Mouse (Mus musculus) CH12.LX (cell line): ENCODE measurements around the gene Smg7. TPM values are rescaled to one million over a fixed set of nuclear protein-coding genes. Genes with fewer than 3 reads are reported as not detected.
A peak's percentile ranks its signal among the peaks of the same experiment; 100 is the strongest.

Experiments used
- DNase-seq: peaks from one replicate; pipeline ENCODE4 v3.0.0-alpha.2; 2013; ENCODE audit errors: extremely low read depth
- H3K27ac ChIP-seq: 2 replicates; pipeline ENCODE4 v1.5.1; 2012; ENCODE audit warnings: low read depth, mild to moderate bottlenecking, control low read depth, moderate library complexity; ENCODE audit not compliant: insufficient read depth
- H3K27me3 ChIP-seq: replicated peaks from 2 replicates; pipeline ENCODE3; 2012; ENCODE audit warnings: inconsistent platforms
- H3K36me3 ChIP-seq, 2 experiments: replicated peaks in 1 of 2; 2 replicates each; pipeline versions ENCODE3 to v1.6.1; 2012; ENCODE audit warnings: inconsistent platforms in 1 of 2, low read length in 1 of 2, mild to moderate bottlenecking in 1 of 2, mixed read lengths in 1 of 2, moderate library complexity in 1 of 2; ENCODE audit not compliant: control insufficient read depth in 1 of 2, insufficient read depth in 1 of 2
- H3K4me1 ChIP-seq, 2 experiments: 2 replicates each; pipeline ENCODE4 v1.6.1; 2012; ENCODE audit warnings: inconsistent platforms in 1 of 2, moderate library complexity in 1 of 2; ENCODE audit not compliant: insufficient read depth in 2 of 2, control insufficient read depth in 1 of 2
- H3K4me2 ChIP-seq: 2 replicates; pipeline ENCODE4 v1.6.1; 2012; ENCODE audit warnings: low read depth, mild to moderate bottlenecking, control low read depth; ENCODE audit not compliant: poor library complexity, insufficient read depth, severe bottlenecking
- H3K4me3 ChIP-seq, 3 experiments: fragments of 150-350 bp in 1 of 3; sonication (generic) in 1 of 3; replicated peaks in 1 of 3; 2 replicates each; pipeline versions ENCODE3 to v1.5.1; 2011 to 2012; ENCODE audit warnings: low read depth in 2 of 3, low read length in 2 of 3, mild to moderate bottlenecking in 2 of 3, moderate library complexity in 2 of 3, control low read depth in 1 of 3, improper control_type of control experiment in 1 of 3, inconsistent platforms in 1 of 3, mixed read lengths in 1 of 3; ENCODE audit not compliant: poor library complexity in 1 of 3
- H3K79me2 ChIP-seq: replicated peaks from 2 replicates; pipeline ENCODE4 v1.6.1; 2012; ENCODE audit warnings: mild to moderate bottlenecking, moderate library complexity; ENCODE audit not compliant: control insufficient read depth, poor library complexity, insufficient read depth, severe bottlenecking; ENCODE audit errors: extremely low read depth
- H3K9ac ChIP-seq: 2 replicates; pipeline ENCODE4 v1.6.1; 2012; ENCODE audit warnings: low read depth, mild to moderate bottlenecking, control low read depth, moderate library complexity; ENCODE audit not compliant: insufficient read depth
- H3K9me3 ChIP-seq: replicated peaks from 2 replicates; pipeline ENCODE3; 2012; ENCODE audit warnings: low read length, inconsistent platforms, mixed read lengths
- BHLHE40 ChIP-seq: IDR thresholded peaks from 2 replicates; pipeline ENCODE4 v1.6.1; 2011; ENCODE audit warnings: mild to moderate bottlenecking, low read depth, low read length, improper control_type of control experiment
- CHD2 ChIP-seq: IDR thresholded peaks from 2 replicates; pipeline ENCODE4 v1.6.1; 2011; ENCODE audit warnings: low read length, improper control_type of control experiment
- CTCF ChIP-seq, 2 experiments: IDR thresholded peaks in 1 of 2; conservative IDR thresholded peaks in 1 of 2; 2 replicates each; pipeline ENCODE4 v1.5.1; 2011 to 2012; ENCODE audit warnings: low read depth in 2 of 2, low read length in 2 of 2, improper control_type of control experiment in 1 of 2, inconsistent platforms in 1 of 2, mild to moderate bottlenecking in 1 of 2, moderate library complexity in 1 of 2
- E2F4 ChIP-seq: IDR thresholded peaks from 2 replicates; pipeline ENCODE4 v1.6.1; 2011; ENCODE audit warnings: low read depth, low read length, improper control_type of control experiment; ENCODE audit not compliant: insufficient replicate concordance
- ELF1 ChIP-seq: IDR thresholded peaks from 2 replicates; pipeline ENCODE4 v1.6.1; 2014; ENCODE audit warnings: low read depth, mild to moderate bottlenecking, inconsistent platforms, low read length, improper control_type of control experiment
- EP300 ChIP-seq: IDR thresholded peaks from 2 replicates; pipeline ENCODE4 v1.6.1; 2011; ENCODE audit warnings: low read length, improper control_type of control experiment
- ETS1 ChIP-seq: conservative IDR thresholded peaks from 2 replicates; pipeline ENCODE4 v1.6.1; 2012; ENCODE audit warnings: low read depth, mild to moderate bottlenecking, inconsistent platforms, low read length, improper control_type of control experiment, moderate library complexity
- GABPA ChIP-seq: IDR thresholded peaks from 2 replicates; pipeline ENCODE4 v1.6.1; 2012; ENCODE audit warnings: low read depth, low read length, improper control_type of control experiment, inconsistent platforms; ENCODE audit not compliant: insufficient replicate concordance
- HCFC1 ChIP-seq: IDR thresholded peaks from 2 replicates; pipeline ENCODE4 v1.6.1; 2012; ENCODE audit warnings: low read depth, mild to moderate bottlenecking, inconsistent platforms, low read length, improper control_type of control experiment
- IRF4 ChIP-seq: IDR thresholded peaks from 2 replicates; pipeline ENCODE4 v1.6.1; 2014; ENCODE audit warnings: low read depth, mild to moderate bottlenecking, inconsistent platforms, low read length, improper control_type of control experiment
- JUN ChIP-seq: IDR thresholded peaks from 2 replicates; pipeline ENCODE4 v1.6.1; 2011; ENCODE audit warnings: low read depth, mild to moderate bottlenecking, low read length, improper control_type of control experiment, moderate library complexity; ENCODE audit not compliant: insufficient read depth
- JUND ChIP-seq: conservative IDR thresholded peaks from 2 replicates; pipeline ENCODE4 v1.6.1; 2011; ENCODE audit warnings: low read depth, low read length, improper control_type of control experiment
- KAT2A ChIP-seq: IDR thresholded peaks from 2 replicates; pipeline ENCODE4 v1.6.1; 2012; ENCODE audit warnings: low read length, improper control_type of control experiment, inconsistent platforms; ENCODE audit not compliant: insufficient replicate concordance
- MAFK ChIP-seq: IDR thresholded peaks from 2 replicates; pipeline ENCODE4 v1.6.1; 2011; ENCODE audit warnings: low read length, improper control_type of control experiment; ENCODE audit not compliant: insufficient replicate concordance
- MAX ChIP-seq: IDR thresholded peaks from 2 replicates; pipeline ENCODE4 v1.6.1; 2011; ENCODE audit warnings: low read length, improper control_type of control experiment
- MAZ ChIP-seq: IDR thresholded peaks from 2 replicates; pipeline ENCODE4 v1.6.1; 2012; ENCODE audit warnings: low read depth, mild to moderate bottlenecking, inconsistent platforms, low read length, improper control_type of control experiment, moderate library complexity
- MEF2A ChIP-seq: IDR thresholded peaks from 2 replicates; pipeline ENCODE4 v1.6.1; 2014; ENCODE audit warnings: low read depth, mild to moderate bottlenecking, inconsistent platforms, low read length, improper control_type of control experiment, borderline replicate concordance
- MXI1 ChIP-seq: IDR thresholded peaks from 2 replicates; pipeline ENCODE4 v1.6.1; 2011; ENCODE audit warnings: mild to moderate bottlenecking, low read depth, low read length, improper control_type of control experiment
- MYC ChIP-seq: IDR thresholded peaks from 2 replicates; pipeline ENCODE4 v1.6.1; 2011; ENCODE audit warnings: low read depth, mild to moderate bottlenecking, improper control_type of control experiment, low read length
- NELFE ChIP-seq: IDR thresholded peaks from 2 replicates; pipeline ENCODE4 v1.6.1; 2011; ENCODE audit warnings: low read depth, low read length, improper control_type of control experiment
- NRF1 ChIP-seq: IDR thresholded peaks from 2 replicates; pipeline ENCODE4 v1.6.1; 2014; ENCODE audit warnings: low read depth, mild to moderate bottlenecking, inconsistent platforms, low read length, improper control_type of control experiment, moderate library complexity
- PAX5 ChIP-seq: IDR thresholded peaks from 2 replicates; pipeline ENCODE4 v1.6.1; 2012; ENCODE audit warnings: low read length, inconsistent platforms, mixed read lengths
- POLR2A ChIP-seq: IDR thresholded peaks from 2 replicates; pipeline ENCODE4 v1.6.1; 2011; ENCODE audit warnings: low read depth, mild to moderate bottlenecking, improper control_type of control experiment, low read length
- POLR2AphosphoS2 ChIP-seq: IDR thresholded peaks from 2 replicates; pipeline ENCODE4 v1.6.1; 2011; ENCODE audit warnings: low read depth, low read length, improper control_type of control experiment
- RCOR1 ChIP-seq: conservative IDR thresholded peaks from 2 replicates; pipeline ENCODE4 v1.6.1; 2012; ENCODE audit warnings: low read depth, mild to moderate bottlenecking, inconsistent platforms, low read length, improper control_type of control experiment
- SIN3A ChIP-seq: IDR thresholded peaks from 2 replicates; pipeline ENCODE4 v1.6.1; 2012; ENCODE audit warnings: low read length, improper control_type of control experiment, inconsistent platforms
- TBP ChIP-seq: conservative IDR thresholded peaks from 2 replicates; pipeline ENCODE4 v1.6.1; 2011; ENCODE audit warnings: low read depth, low read length, improper control_type of control experiment
- UBTF ChIP-seq: IDR thresholded peaks from 2 replicates; pipeline ENCODE4 v1.6.1; 2012; ENCODE audit warnings: low read depth, mild to moderate bottlenecking, inconsistent platforms, low read length, improper control_type of control experiment, moderate library complexity
- USF2 ChIP-seq: conservative IDR thresholded peaks from 2 replicates; pipeline ENCODE4 v1.6.1; 2011; ENCODE audit warnings: low read depth, low read length, improper control_type of control experiment
- ZKSCAN1 ChIP-seq: IDR thresholded peaks from 2 replicates; pipeline ENCODE4 v1.6.1; 2012; ENCODE audit warnings: low read depth, inconsistent platforms, low read length, improper control_type of control experiment, borderline replicate concordance
- ZMIZ1 ChIP-seq: IDR thresholded peaks from 2 replicates; pipeline ENCODE4 v1.6.1; 2012; ENCODE audit warnings: low read depth, mild to moderate bottlenecking, inconsistent platforms, low read length, improper control_type of control experiment
- ZNF384 ChIP-seq: IDR thresholded peaks from 2 replicates; pipeline ENCODE4 v1.6.1; 2012; ENCODE audit warnings: low read depth, low read length, improper control_type of control experiment, inconsistent platforms
- dilution Hi-C: fragments of 300-500 bp; cut with MboI; formaldehyde crosslinking; loops from 2 replicates; pipeline ENCODE4 v1.14.3; 2020; ENCODE audit warnings: low sequenced_read_pairs; ENCODE audit not compliant: extremely low pct_unique_long_range_greater_than_20kb, extremely low pct_ligation_motif_present
- in situ Hi-C: fragments of 300-500 bp; cut with MboI; formaldehyde crosslinking; loops from 3 replicates; pipeline ENCODE4 v1.14.3; 2019; ENCODE audit warnings: low sequenced_read_pairs, low pct_ligation_motif_present, low pct_unique_long_range_greater_than_20kb, mixed read lengths
- polyA plus RNA-seq: library from polyadenylated mRNA; unstranded; fragments of >175 nt; gene quantifications from 2 replicates; pipeline ENCODE4 v1.2.1, GENCODE M21; 2012; ENCODE audit warnings: low read depth; ENCODE audit not compliant: insufficient read length
- total RNA-seq, 2 experiments: library from RNA; depleted of rRNA; stranded (reverse); fragments of 300-350 nt in 1 of 2; fragments of >200 nt in 1 of 2; gene quantifications; 2 replicates each; pipeline ENCODE4 v1.2.3; 2012 to 2014

Gene Smg7
- total and polyA plus RNA-seq, 3 experiments = 23.4 to 55.2 (median 27.0) TPM

- TF ChIP-seq BHLHE40 = peak; percentile 43; the same call in 1 of the 2 replicates
- 0 out of 2 replicates have a peak, but pooled peaks have one; percentile 21 for TF ChIP-seq E2F4
- no peak for TF ChIP-seq NRF1
- TF ChIP-seq POLR2A = no peak
- 0 out of 2 replicates have a peak, but pooled peaks have one; percentile 38 for TF ChIP-seq TBP
- 0 out of 2 replicates have a peak, but pooled peaks have one; percentile 45 for TF ChIP-seq UBTF
- TF ChIP-seq JUND = no peak
- no peak for TF ChIP-seq HCFC1
- TF ChIP-seq IRF4 = no peak; the same call in 1 of the 2 replicates
- TF ChIP-seq MEF2A = no peak
- TF ChIP-seq, all 38 proteins: peak for 10
Measured at GRCm38 (mm10) chr1:152903591-152904135, 1.2 kb upstream of the Smg7 start (continued).

- DNase-seq = peak; percentile 97
- no peaks in the 10 kb centered on the region for H3K9me3 ChIP-seq
- peaks cover 3 to 28% of the 10 kb centered on the region in 2 experiments; a peak in 3 of 4 replicates for H3K4me1 ChIP-seq
- dilution Hi-C loops = no loop called here
- H3K79me2 ChIP-seq = peaks cover 41% of the 10 kb centered on the region
- peaks cover 3 to 17% of the 10 kb centered on the region in 2 experiments for H3K36me3 ChIP-seq
- H3K4me3 ChIP-seq = peak overlapping the region; percentile 65 to 88 (median 81)
- in situ Hi-C loops = loop anchor here (10.0 to 25.0 kb wide), 2 partner anchors 108 to 366 kb away; no protein-coding TSS in a partner anchor
- H3K27ac ChIP-seq = peak overlapping the region; percentile 97
- H3K4me2 ChIP-seq = peak overlapping the region; percentile 89
- peak overlapping the region; percentile 97 for H3K9ac ChIP-seq
- H3K27me3 ChIP-seq = no peaks in the 10 kb centered on the region
- TF ChIP-seq PAX5 (no peak), ZNF384 (peak; percentile 99), BHLHE40 (0 out of 2 replicates have a peak, but pooled peaks have one; percentile 10), GABPA (no peak), E2F4 (no peak), JUN (no peak), CHD2 (peak; percentile 98), ZMIZ1 (peak; percentile 76; the same call in 1 of the 2 replicates), ETS1 (peak; percentile 64), ZKSCAN1 (no peak), TBP (no peak), CTCF (conservative IDR thresholded peaks at IDR 0.05 in 1 of 2, IDR thresholded peaks at IDR 0.05 in 1 of 2; ENCODE audit: low read depth in 2 of 2, low read length in 2 of 2) (no peak), EP300 (no peak), MAX (no peak; the same call in 1 of the 2 replicates), POLR2AphosphoS2 (no peak; the same call in 1 of the 2 replicates), UBTF (no peak; the same call in 1 of the 2 replicates), MAZ (peak; percentile 99), KAT2A (peak; percentile 82; the same call in 1 of the 2 replicates), MEF2A (peak; percentile 70), USF2 (no peak), RCOR1 (no peak), MAFK (no peak), SIN3A (peak; percentile 84), ELF1 (peak; percentile 86), HCFC1 (peak; percentile 91), POLR2A (peak; percentile 85), MXI1 (peak; percentile 98), NELFE (peak; percentile 68), MYC (no peak), JUND (no peak)
Measured at GRCm38 (mm10) chr1:152902665-152903516, 445 bp upstream of the Smg7 start.
